Comparison of ENCODE assay signal across 8 mouse cellular contexts in the genomic region with DNA sequence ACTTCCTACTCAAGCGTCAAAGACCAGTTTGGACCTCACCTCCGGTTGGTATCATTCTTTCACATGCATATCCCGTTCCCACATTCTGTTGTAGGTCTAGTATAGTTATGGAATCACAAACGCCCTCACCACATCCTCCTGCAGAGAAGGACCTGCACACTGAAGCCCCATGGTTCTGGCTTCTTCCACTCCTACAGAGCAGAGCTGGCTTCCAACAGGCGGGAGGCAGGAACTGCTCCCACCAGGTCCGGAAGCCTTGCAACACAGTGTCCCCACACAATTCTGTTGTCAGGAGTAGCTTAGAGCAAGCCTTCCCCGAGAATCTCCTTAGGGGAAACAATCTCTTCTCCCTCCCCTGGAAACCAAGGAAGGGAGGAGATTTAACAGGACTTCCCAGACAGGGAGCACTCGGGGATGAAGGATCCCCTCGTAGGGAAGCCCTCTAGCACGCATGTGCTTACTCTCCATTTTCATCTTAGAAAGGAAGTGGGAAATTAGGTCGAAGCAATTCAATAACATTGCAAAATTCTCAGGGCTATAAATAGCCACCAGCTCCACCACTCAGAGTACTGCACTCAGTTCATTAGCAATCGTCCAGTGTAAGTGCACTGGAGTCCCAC. TPM values are rescaled to one million over a fixed set of nuclear protein-coding genes. Genes with fewer than 3 reads are reported as not detected.
DNase-seq lines count a peak whose midpoint lies in the region; ATAC-seq and TF ChIP-seq lines count a peak whose summit lies in the region.

No protein-coding gene starts in this region.

- no peak for DNase-seq in layer of hippocampus, adult 2 months (ENCODE audit: low spot score in 2 of 2)
- no peak for DNase-seq in layer of hippocampus, adult 8-10 months (ENCODE audit: low spot score in 2 of 2)
- DNase-seq in cerebellum, adult 18-20 months, result peak; percentile 59 to 60
- peak; percentile 67 to 81 for DNase-seq in heart, adult 2 months
- peak; percentile 50 to 64 for DNase-seq in kidney, postnatal 4 days
- no peak for DNase-seq in thymus, postnatal 4 days
- no peak for DNase-seq in embryo, embryonic 10.5 days (ENCODE audit: low spot score)

- H3K79me2 ChIP-seq in heart, adult 2 months (replicated peaks; ENCODE audit: control insufficient read depth, insufficient read depth, low read length), result no peaks in the 10 kb centered on the region

- 0 out of 2 replicates have a peak overlapping the region, but pooled peaks have one; percentile 11 for H3K9ac ChIP-seq in heart, adult 2 months (ENCODE audit: low read depth, low read length)

- intact Hi-C loops in heart, adult 2 months (cut with DNase I), result no loop called here

- peak; percentile 48 for TF ChIP-seq CTCF in layer of hippocampus, adult 2 months (conservative IDR thresholded peaks at IDR 0.05)
- peak; percentile 40 for TF ChIP-seq CTCF in heart, adult 2 months (IDR thresholded peaks at IDR 0.05)

- peaks cover 58% of the 10 kb centered on the region for H3K4me1 ChIP-seq in heart, adult 2 months (ENCODE audit: control insufficient read depth, insufficient read depth, low read length)

- no peaks in the 10 kb centered on the region for H3K27me3 ChIP-seq in heart, adult 2 months (ENCODE audit: control insufficient read depth, insufficient read depth, low read length)

- peak overlapping the region; percentile 98 for H3K27ac ChIP-seq in layer of hippocampus, adult 2 months
- peak overlapping the region; percentile 81 for H3K27ac ChIP-seq in heart, adult 2 months

- ATAC-seq in megakaryocyte progenitor cell, adult 5-6 weeks (replicated peaks; ENCODE audit: poor library complexity), result peak; percentile 59

- H3K4me3 ChIP-seq in layer of hippocampus, adult 2 months, result peak overlapping the region; percentile 23
- peak overlapping the region; percentile 4 for H3K4me3 ChIP-seq in heart, adult 2 months

- H3K36me3 ChIP-seq in heart, adult 2 months (ENCODE audit: control insufficient read depth, insufficient read depth, low read length), result no peaks in the 10 kb centered on the region

- 23% methylated on average over 12 of the region's 12 CpGs for WGBS in heart, adult 2 months

- 0 out of 2 replicates have a peak, but pooled peaks have one; percentile 42 for TF ChIP-seq EP300 in heart, adult 2 months (IDR thresholded peaks at IDR 0.05; ENCODE audit: insufficient read depth, low read depth, low read length)

- 0 out of 2 replicates have a peak, but pooled peaks have one; percentile 36 for TF ChIP-seq POLR2A in heart, adult 2 months (IDR thresholded peaks at IDR 0.05; ENCODE audit: insufficient read depth, low read depth, low read length)

RNA-seq across cellular contexts. Expression of a gene that starts 5.6 kb away (rescaled TPM):
- 100 to 1,000 TPM; 200 to 202 TPM for total RNA-seq in layer of hippocampus, adult 2 months (2021)
- total RNA-seq in layer of hippocampus, adult 8-10 months (2022), result 100 to 1,000 TPM; 154 to 173 (median 161) TPM
- 10 to 100 TPM; 13.9 to 14.8 TPM for total RNA-seq in heart, adult 2 months (2021)
- 36.3 and 39.0 TPM in 2 replicates for polyA plus RNA-seq in heart, adult 2 months (2012; rRNA removed)
- total RNA-seq in megakaryocyte progenitor cell, adult 5-6 weeks (2015), result 45.9 and 49.3 TPM in 2 replicates
- total RNA-seq in megakaryocyte progenitor cell, adult 5-6 weeks (2017), result 30.6 and 32.2 TPM in 2 replicates

RNA-seq across cellular contexts. Expression of a gene that starts 33.0 kb away (rescaled TPM):
- total RNA-seq in layer of hippocampus, adult 2 months (2021), result 10 to 100 TPM; 94.6 to 98.4 TPM
- total RNA-seq in layer of hippocampus, adult 8-10 months (2022), result 10 to 100 TPM; 79.3 to 98.3 (median 92.3) TPM
- 10 to 100 TPM; 15.9 to 18.1 TPM for total RNA-seq in heart, adult 2 months (2021)
- 43.6 and 46.4 TPM in 2 replicates for polyA plus RNA-seq in heart, adult 2 months (2012; rRNA removed)
- total RNA-seq in megakaryocyte progenitor cell, adult 5-6 weeks (2015), result 45.9 and 57.3 TPM in 2 replicates
- 64.5 and 76.7 TPM in 2 replicates for total RNA-seq in megakaryocyte progenitor cell, adult 5-6 weeks (2017)

RNA-seq across cellular contexts. Expression of a gene that starts 47.9 kb away (rescaled TPM):
- total RNA-seq in layer of hippocampus, adult 2 months (2021), result under 1 TPM in 1 of 2 experiments, not detected in 1; 0.20 TPM
- under 1 TPM in 1 of 4 experiments, not detected in 3; 0.17 TPM for total RNA-seq in layer of hippocampus, adult 8-10 months (2022)
- not detected for total RNA-seq in heart, adult 2 months (2021)
- polyA plus RNA-seq in heart, adult 2 months (2012; rRNA removed), result not detected in 2 replicates
- total RNA-seq in megakaryocyte progenitor cell, adult 5-6 weeks (2015), result not detected in 2 replicates
- not detected in 2 replicates for total RNA-seq in megakaryocyte progenitor cell, adult 5-6 weeks (2017)

Comparison
In these comparisons a context has a peak if more than half of its experiments do, and no peak if none do; other contexts are left out.
1. DNase-seq: peak in cerebellum, adult 18-20 months (2 of 2), heart, adult 2 months (2 of 2) and kidney, postnatal 4 days (2 of 2); none in layer of hippocampus, adult 2 months (0 of 2), layer of hippocampus, adult 8-10 months (0 of 2), thymus, postnatal 4 days (single experiment) and embryo, embryonic 10.5 days (single experiment).